8 mouse cellular contexts compared by ENCODE assay signal in genomic region chr7:133121080-133121607, GRCm38 (mm10). TPM values are rescaled to one million over a fixed set of nuclear protein-coding genes. Genes with fewer than 3 reads are reported as not detected.
A peak's percentile ranks its signal among the peaks of the same experiment; 100 is the strongest.
DNase-seq lines count a peak whose midpoint lies in the region; ATAC-seq and TF ChIP-seq lines count a peak whose summit lies in the region.

No protein-coding gene starts in this region.

- H3K36me3 ChIP-seq in testis, adult 2 months (ENCODE audit: control insufficient read depth, insufficient read depth, low read length), result no peaks in the 10 kb centered on the region
- no peaks in the 10 kb centered on the region for H3K36me3 ChIP-seq in limb, embryonic 15.5 days
- no peaks in the 10 kb centered on the region for H3K36me3 ChIP-seq in stomach, postnatal 0 days (ENCODE audit: control insufficient read depth, insufficient read depth, low read length)

- TF ChIP-seq EP300 in stomach, postnatal 0 days (optimal IDR thresholded peaks at IDR 0.05), result no peak

- DNase-seq in gastrocnemius, adult 2 months, result no peak
- DNase-seq in gastrocnemius, postnatal 36 days, result no peak
- no peak for DNase-seq in testis, postnatal 10 days (ENCODE audit: low spot score)
- DNase-seq in stomach, postnatal 0 days (ENCODE audit: low spot score), result no peak
- no peak for DNase-seq in urinary bladder, postnatal 25 days (ENCODE audit: low spot score)
- DNase-seq in thymus, postnatal 0 days (ENCODE audit: low spot score), result no peak

- intact Hi-C loops in gastrocnemius, adult 2 months (cut with DNase I), result loop anchor here (5.0 kb wide), 1 partner anchor 516 kb away; the partner anchor contains the start of gene Edrf1
- intact Hi-C loops in gastrocnemius, postnatal 36 days (cut with DNase I), result loop anchor here (5.0 to 10.0 kb wide), 2 partner anchors 69 to 186 kb away; partner anchors contain the start of gene Zranb1

- H3K9ac ChIP-seq in limb, embryonic 15.5 days, result peak overlapping the region; percentile 85
- H3K9ac ChIP-seq in stomach, postnatal 0 days (ENCODE audit: low read length), result peak overlapping the region; percentile 98

- TF ChIP-seq POLR2A in testis, adult 2 months (IDR thresholded peaks at IDR 0.05; ENCODE audit: control insufficient read depth, low read depth, low read length), result no peak

- H3K4me1 ChIP-seq in testis, adult 2 months (ENCODE audit: control insufficient read depth, insufficient read depth, low read length), result peaks cover 21% of the 10 kb centered on the region
- peaks cover 45% of the 10 kb centered on the region for H3K4me1 ChIP-seq in limb, embryonic 15.5 days
- peaks cover 8% of the 10 kb centered on the region; the same call in 1 of the 2 replicates for H3K4me1 ChIP-seq in stomach, postnatal 0 days (replicated peaks; ENCODE audit: control insufficient read depth, insufficient read depth)

- no peak for ATAC-seq in limb, embryonic 15.5 days (ENCODE audit: insufficient number of reproducible peaks, low FRiP score, low TSS enrichment, low read depth)
- no peak for ATAC-seq in stomach, postnatal 0 days (ENCODE audit: low FRiP score, low TSS enrichment)

- H3K4me3 ChIP-seq in gastrocnemius, adult 2 months, result peak overlapping the region; percentile 74
- peak overlapping the region; percentile 90 for H3K4me3 ChIP-seq in testis, adult 2 months (ENCODE audit: control insufficient read depth, low read depth, low read length)
- H3K4me3 ChIP-seq in limb, embryonic 15.5 days, result peak overlapping the region; percentile 85
- H3K4me3 ChIP-seq in stomach, postnatal 0 days (ENCODE audit: low read depth, low read length), result peak overlapping the region; percentile 94

- H3K4me2 ChIP-seq in limb, embryonic 15.5 days, result peak overlapping the region; percentile 97
- H3K4me2 ChIP-seq in stomach, postnatal 0 days (replicated peaks; ENCODE audit: low read depth), result peak overlapping the region; percentile 87

- TF ChIP-seq CTCF in gastrocnemius, adult 2 months (IDR thresholded peaks at IDR 0.05), result no peak
- TF ChIP-seq CTCF in testis, adult 2 months (IDR thresholded peaks at IDR 0.05; ENCODE audit: control insufficient read depth, insufficient read depth, insufficient replicate concordance, low read depth, low read length), result no peak
- no peak for TF ChIP-seq CTCF in stomach, postnatal 0 days (IDR thresholded peaks at IDR 0.05; ENCODE audit: low read depth)

- H3K27ac ChIP-seq in gastrocnemius, adult 2 months, result peak overlapping the region; percentile 93
- H3K27ac ChIP-seq in testis, adult 2 months (ENCODE audit: control insufficient read depth, insufficient read depth, low read depth, low read length), result no peak overlapping the region
- H3K27ac ChIP-seq in limb, embryonic 15.5 days, result peak overlapping the region; percentile 95
- peak overlapping the region; percentile 100 for H3K27ac ChIP-seq in stomach, postnatal 0 days (replicated peaks)

- 0 out of 2 replicates have a peak, but pooled peaks cover 2% of the 10 kb centered on the region for H3K27me3 ChIP-seq in testis, adult 2 months (ENCODE audit: control insufficient read depth, insufficient read depth, low read length)
- peaks cover 3% of the 10 kb centered on the region; the same call in 1 of the 2 replicates for H3K27me3 ChIP-seq in limb, embryonic 15.5 days
- H3K27me3 ChIP-seq in stomach, postnatal 0 days (ENCODE audit: control insufficient read depth, insufficient read depth, low read length), result no peaks in the 10 kb centered on the region

- WGBS in limb, embryonic 15.5 days, result 10% methylated on average over 14 of the region's 14 CpGs
- 11% methylated on average over 14 of the region's 14 CpGs for WGBS in stomach, postnatal 0 days

- H3K9me3 ChIP-seq in limb, embryonic 15.5 days, result no peaks in the 10 kb centered on the region
- H3K9me3 ChIP-seq in stomach, postnatal 0 days (ENCODE audit: control insufficient read depth, low read length), result no peaks in the 10 kb centered on the region

RNA-seq across cellular contexts. Expression of gene Fgfr2, which starts 2.0 kb away (rescaled TPM):
- under 1 TPM; 0.15 to 0.33 TPM for total RNA-seq in gastrocnemius, adult 2 months (2021)
- total RNA-seq in gastrocnemius, postnatal 36 days (2021), result under 1 TPM; 0.28 to 0.49 TPM
- 3.0 and 4.9 TPM in 2 replicates for polyA plus RNA-seq in testis, adult 2 months (2012; rRNA removed)
- 97.8 and 101 TPM in 2 replicates for polyA plus RNA-seq in limb, embryonic 15.5 days (2015; fragmentation: Nextera tagmentation; extraction: Ambion mirVana)
- polyA plus RNA-seq in stomach, postnatal 0 days (2015; fragmentation: Nextera tagmentation; extraction: Ambion mirVana), result 60.8 and 67.1 TPM in 2 replicates
- 23.6 and 24.2 TPM in 2 replicates for polyA plus RNA-seq in thymus, postnatal 0 days (2015; fragmentation: Nextera tagmentation; extraction: Ambion mirVana)

RNA-seq across cellular contexts. Expression of gene Ctbp2, which starts 3.0 kb away (rescaled TPM):
- 10 to 100 TPM; 18.7 to 23.0 TPM for total RNA-seq in gastrocnemius, adult 2 months (2021)
- 10 to 100 TPM; 15.1 to 15.9 TPM for total RNA-seq in gastrocnemius, postnatal 36 days (2021)
- 54.9 and 59.0 TPM in 2 replicates for polyA plus RNA-seq in testis, adult 2 months (2012; rRNA removed)
- polyA plus RNA-seq in limb, embryonic 15.5 days (2015; fragmentation: Nextera tagmentation; extraction: Ambion mirVana), result 47.4 and 56.3 TPM in 2 replicates
- polyA plus RNA-seq in stomach, postnatal 0 days (2015; fragmentation: Nextera tagmentation; extraction: Ambion mirVana), result 48.6 and 55.6 TPM in 2 replicates
- 11.2 and 11.9 TPM in 2 replicates for polyA plus RNA-seq in thymus, postnatal 0 days (2015; fragmentation: Nextera tagmentation; extraction: Ambion mirVana)
